Mouse (Mus musculus) CD4-positive, CD25-positive, alpha-beta regulatory T cell (primary cell): ENCODE results near the gene Gm21663. TPM values are rescaled to one million over a fixed set of nuclear protein-coding genes. Genes with fewer than 3 reads are reported as not detected.

Experiments
- polyA plus RNA-seq: library from polyadenylated mRNA; unstranded; fragments of 100-300 nt; shearing (Covaris generic); gene quantifications from one replicate; pipeline ENCODE4 v1.2.1, GENCODE M21; 2017

Gm21663 gene
- polyA plus RNA-seq, result not detected

DNA sequence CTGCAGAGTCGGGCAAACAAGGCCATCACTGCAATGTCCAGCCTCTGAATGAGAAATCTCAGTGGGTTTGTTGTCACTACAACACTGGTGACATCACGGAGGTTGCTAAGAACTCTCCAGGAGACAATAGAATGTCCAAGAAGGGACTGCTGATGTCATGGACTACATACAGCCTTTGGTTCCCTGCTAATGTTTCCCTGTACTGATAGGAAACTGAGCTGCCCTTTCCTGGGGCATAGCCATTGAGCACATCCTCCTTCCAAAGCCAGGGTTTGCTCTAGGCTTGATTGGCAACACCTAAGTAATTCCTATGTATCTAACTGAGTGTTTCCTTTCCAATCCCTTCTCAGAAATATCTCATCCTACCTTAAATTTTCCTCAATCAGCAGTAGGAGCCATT, at the start of gene Gm21663:
Gm21663 (minus strand) TSS at position 101 of the 400 bp plus-strand sequence.

DNA sequence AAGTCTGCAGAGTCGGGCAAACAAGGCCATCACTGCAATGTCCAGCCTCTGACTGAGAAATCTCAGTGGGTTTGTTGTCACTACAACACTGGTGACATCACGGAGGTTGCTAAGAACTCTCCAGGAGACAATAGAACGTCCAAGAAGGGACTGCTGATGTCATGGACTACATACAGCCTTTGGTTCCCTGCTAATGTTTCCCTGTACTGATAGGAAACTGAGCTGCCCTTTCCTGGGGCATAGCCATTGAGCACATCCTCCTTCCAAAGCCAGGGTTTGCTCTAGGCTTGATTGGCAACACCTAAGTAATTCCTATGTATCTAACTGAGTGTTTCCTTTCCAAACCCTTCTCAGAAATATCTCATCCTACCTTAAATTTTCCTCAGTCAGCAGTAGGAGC, 46.4 kb upstream of the Gm21663 start, which contains the start of gene Gm21698:
Gm21698 (minus strand) TSS at position 101 of the 400 bp plus-strand sequence.

DNA sequence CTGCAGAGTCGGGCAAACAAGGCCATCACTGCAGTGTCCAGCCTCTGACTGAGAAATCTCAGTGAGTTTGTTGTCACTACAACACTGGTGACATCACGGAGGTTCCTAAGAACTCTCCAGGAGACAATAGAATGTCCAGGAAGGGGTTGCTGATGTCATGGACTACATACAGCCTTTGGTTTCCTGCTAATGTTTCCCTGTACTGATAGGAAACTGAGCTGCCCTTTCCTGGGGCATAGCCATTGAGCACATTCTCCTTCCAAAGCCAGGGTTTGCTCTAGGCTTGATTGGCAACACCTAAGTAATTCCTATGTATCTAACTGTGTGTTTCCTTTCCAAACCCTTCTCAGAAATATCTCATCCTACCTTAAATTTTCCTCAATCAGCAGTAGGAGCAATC, 30.4 kb upstream of the Gm21663 start, which contains the start of gene Gm21680:
Gm21680 (minus strand) TSS at position 101 of the 400 bp plus-strand sequence.

DNA sequence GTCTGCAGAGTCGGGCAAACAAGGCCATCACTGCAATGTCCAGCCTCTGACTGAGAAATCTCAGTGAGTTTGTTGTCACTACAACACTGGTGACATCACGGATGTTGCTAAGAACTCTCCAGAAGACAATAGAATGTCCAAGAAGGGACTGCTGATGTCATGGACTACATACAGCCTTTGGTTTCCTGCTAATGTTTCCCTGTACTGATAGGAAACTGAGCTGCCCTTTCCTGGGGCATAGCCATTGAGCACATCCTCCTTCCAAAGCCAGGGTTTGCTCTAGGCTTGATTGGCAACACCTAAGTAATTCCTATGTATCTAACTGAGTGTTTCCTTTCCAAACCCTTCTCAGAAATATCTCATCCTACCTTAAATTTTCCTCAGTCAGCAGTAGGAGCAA, 12.1 kb upstream of the Gm21663 start, which contains the start of gene Gm21671:
Gm21671 (minus strand) TSS at position 101 of the 400 bp plus-strand sequence.

Other genes starting within 250 kb of the Gm21663 start
- gene Xrcc2, start 236.6 kb downstream of the Gm21663 start, polyA plus RNA-seq, result 4.6 TPM
- 2.7 TPM for gene Actr3b, start 182.4 kb downstream of the Gm21663 start, polyA plus RNA-seq
- gene Gm21671, start 12.0 kb upstream of the Gm21663 start, polyA plus RNA-seq, result not detected
- gene Gm21680, start 30.3 kb upstream of the Gm21663 start, polyA plus RNA-seq, result not detected
- not detected for gene Gm21698, start 46.3 kb upstream of the Gm21663 start, polyA plus RNA-seq
- gene Gm1979, start 62.4 kb upstream of the Gm21663 start, polyA plus RNA-seq, result not detected
- gene Gm5862, start 80.5 kb upstream of the Gm21663 start, polyA plus RNA-seq, result not detected
- gene Speer4a, start 97.2 kb upstream of the Gm21663 start, polyA plus RNA-seq, result not detected
- not detected for gene Gm7347, start 116.2 kb upstream of the Gm21663 start, polyA plus RNA-seq
- gene Gm10471, start 146.9 kb upstream of the Gm21663 start, polyA plus RNA-seq, result not detected
- not detected for gene 5031410I06Rik, start 163.0 kb upstream of the Gm21663 start, polyA plus RNA-seq
- not detected for gene Gm10220, start 179.0 kb upstream of the Gm21663 start, polyA plus RNA-seq